Mouse (Mus musculus): ENCODE results near the gene Tex19.1. TPM values are rescaled to one million over a fixed set of nuclear protein-coding genes. Genes with fewer than 3 reads are reported as not detected.
"Not testable (repeated sequence)": the region's sequence is repeated elsewhere in the genome, so short reads cannot be mapped to it uniquely, and the experiment has no call there.

Gene Tex19.1
- not detected in 2 replicates for polyA plus RNA-seq (2011; ENCODE audit: insufficient read length, low read depth, missing spikeins)

GRCm38 (mm10) chr11:121145865-121146264, at the start of gene Tex19.1:
Tex19.1 (plus strand) TSS chr11:121146143.
- H3K4me3 ChIP-seq (ENCODE audit: insufficient read depth, low read length) = no peak within 1 kb of the TSS
- no peaks in the 10 kb centered on the region for H3K4me1 ChIP-seq (ENCODE audit: control insufficient read depth, insufficient read depth, low read length)
- H3K27ac ChIP-seq (ENCODE audit: insufficient read depth, low read length) = no peak within 1 kb of the TSS
- TF ChIP-seq CTCF (IDR thresholded peaks at IDR 0.05; ENCODE audit: borderline replicate concordance, insufficient read depth, low read length) (no peak), POLR2A (IDR thresholded peaks at IDR 0.05; ENCODE audit: low read depth, low read length) (no peak)

- H3K4me1 ChIP-seq (ENCODE audit: control insufficient read depth, insufficient read depth, low read length) = no peaks in the 10 kb centered on the region
- TF ChIP-seq CTCF (IDR thresholded peaks at IDR 0.05; ENCODE audit: borderline replicate concordance, insufficient read depth, low read length) (no peak), POLR2A (IDR thresholded peaks at IDR 0.05; ENCODE audit: low read depth, low read length) (no peak)
- no peak overlapping the region for H3K4me3 ChIP-seq (ENCODE audit: insufficient read depth, low read length)
- H3K27ac ChIP-seq (ENCODE audit: insufficient read depth, low read length) = no peak overlapping the region
Measured at GRCm38 (mm10) chr11:121099762-121100161, 46.2 kb upstream of the Tex19.1 start.

- Histone ChIP-seq H3K4me1 (ENCODE audit: control insufficient read depth, insufficient read depth, low read length) (no peaks in the 10 kb centered on the region), H3K4me3 (ENCODE audit: insufficient read depth, low read length) (no peak overlapping the region), H3K27ac (ENCODE audit: insufficient read depth, low read length) (no peak overlapping the region)
- TF ChIP-seq POLR2A (IDR thresholded peaks at IDR 0.05; ENCODE audit: low read depth, low read length) = no peak
- no peak for TF ChIP-seq CTCF (IDR thresholded peaks at IDR 0.05; ENCODE audit: borderline replicate concordance, insufficient read depth, low read length)
Measured at GRCm38 (mm10) chr11:121100692-121101091, 45.3 kb upstream of the Tex19.1 start.

- TF ChIP-seq POLR2A (IDR thresholded peaks at IDR 0.05; ENCODE audit: low read depth, low read length) = no peak
- TF ChIP-seq CTCF (IDR thresholded peaks at IDR 0.05; ENCODE audit: borderline replicate concordance, insufficient read depth, low read length) = no peak
- H3K4me1 ChIP-seq (ENCODE audit: control insufficient read depth, insufficient read depth, low read length) = no peaks in the 10 kb centered on the region
- no peak overlapping the region for H3K27ac ChIP-seq (ENCODE audit: insufficient read depth, low read length)
- H3K4me3 ChIP-seq (ENCODE audit: insufficient read depth, low read length) = no peak overlapping the region
Measured at GRCm38 (mm10) chr11:121101124-121101805, 44.7 kb upstream of the Tex19.1 start.

GRCm38 (mm10) chr11:121107242-121107641, 38.7 kb upstream of the Tex19.1 start:
- not testable (repeated sequence) for H3K4me1 ChIP-seq (ENCODE audit: control insufficient read depth, insufficient read depth, low read length); H3K27ac ChIP-seq (ENCODE audit: insufficient read depth, low read length); H3K4me3 ChIP-seq (ENCODE audit: insufficient read depth, low read length)

GRCm38 (mm10) chr11:121108061-121108460, 37.9 kb upstream of the Tex19.1 start:
- Histone ChIP-seq H3K4me3 (ENCODE audit: insufficient read depth, low read length) (no peak overlapping the region), H3K27ac (ENCODE audit: insufficient read depth, low read length) (no peak overlapping the region), H3K4me1 (ENCODE audit: control insufficient read depth, insufficient read depth, low read length) (no peaks in the 10 kb centered on the region)
- TF ChIP-seq POLR2A (IDR thresholded peaks at IDR 0.05; ENCODE audit: low read depth, low read length) = no peak
- no peak for TF ChIP-seq CTCF (IDR thresholded peaks at IDR 0.05; ENCODE audit: borderline replicate concordance, insufficient read depth, low read length)

GRCm38 (mm10) chr11:121109986-121110385, 36.0 kb upstream of the Tex19.1 start:
- H3K4me1 ChIP-seq (ENCODE audit: control insufficient read depth, insufficient read depth, low read length) = no peaks in the 10 kb centered on the region
- H3K4me3 ChIP-seq (ENCODE audit: insufficient read depth, low read length) = no peak overlapping the region
- TF ChIP-seq POLR2A (IDR thresholded peaks at IDR 0.05; ENCODE audit: low read depth, low read length) (no peak), CTCF (IDR thresholded peaks at IDR 0.05; ENCODE audit: borderline replicate concordance, insufficient read depth, low read length) (no peak)
- no peak overlapping the region for H3K27ac ChIP-seq (ENCODE audit: insufficient read depth, low read length)

- Histone ChIP-seq H3K27ac (ENCODE audit: insufficient read depth, low read length) (no peak overlapping the region), H3K4me3 (ENCODE audit: insufficient read depth, low read length) (no peak overlapping the region), H3K4me1 (ENCODE audit: control insufficient read depth, insufficient read depth, low read length) (no peaks in the 10 kb centered on the region)
- no peak for TF ChIP-seq POLR2A (IDR thresholded peaks at IDR 0.05; ENCODE audit: low read depth, low read length)
- no peak for TF ChIP-seq CTCF (IDR thresholded peaks at IDR 0.05; ENCODE audit: borderline replicate concordance, insufficient read depth, low read length)
Measured at GRCm38 (mm10) chr11:121111051-121111450, 34.9 kb upstream of the Tex19.1 start.

- no peak overlapping the region for H3K27ac ChIP-seq (ENCODE audit: insufficient read depth, low read length)
- TF ChIP-seq POLR2A (IDR thresholded peaks at IDR 0.05; ENCODE audit: low read depth, low read length) = no peak
- no peaks in the 10 kb centered on the region for H3K4me1 ChIP-seq (ENCODE audit: control insufficient read depth, insufficient read depth, low read length)
- H3K4me3 ChIP-seq (ENCODE audit: insufficient read depth, low read length) = no peak overlapping the region
Measured at GRCm38 (mm10) chr11:121111601-121112000, 34.3 kb upstream of the Tex19.1 start.

- Histone ChIP-seq H3K4me3 (ENCODE audit: insufficient read depth, low read length) (no peak overlapping the region), H3K4me1 (ENCODE audit: control insufficient read depth, insufficient read depth, low read length) (no peaks in the 10 kb centered on the region), H3K27ac (ENCODE audit: insufficient read depth, low read length) (no peak overlapping the region)
- TF ChIP-seq CTCF (IDR thresholded peaks at IDR 0.05; ENCODE audit: borderline replicate concordance, insufficient read depth, low read length) (no peak), POLR2A (IDR thresholded peaks at IDR 0.05; ENCODE audit: low read depth, low read length) (no peak)
Measured at GRCm38 (mm10) chr11:121112091-121112775, 33.7 kb upstream of the Tex19.1 start.
